Mouse (Mus musculus) liver, embryonic 14.5 days (tissue): ENCODE results near the gene Phip.

Source experiments
- CTCF ChIP-seq: IDR thresholded peaks from 2 replicates; pipeline ENCODE4 v1.5.1; 2016; ENCODE audit warnings: antibody characterized with exemption, low read depth, control low read depth
- EP300 ChIP-seq: IDR thresholded peaks from 2 replicates; pipeline ENCODE4 v1.6.1; 2016; ENCODE audit warnings: antibody characterized with exemption, low read depth

DNA sequence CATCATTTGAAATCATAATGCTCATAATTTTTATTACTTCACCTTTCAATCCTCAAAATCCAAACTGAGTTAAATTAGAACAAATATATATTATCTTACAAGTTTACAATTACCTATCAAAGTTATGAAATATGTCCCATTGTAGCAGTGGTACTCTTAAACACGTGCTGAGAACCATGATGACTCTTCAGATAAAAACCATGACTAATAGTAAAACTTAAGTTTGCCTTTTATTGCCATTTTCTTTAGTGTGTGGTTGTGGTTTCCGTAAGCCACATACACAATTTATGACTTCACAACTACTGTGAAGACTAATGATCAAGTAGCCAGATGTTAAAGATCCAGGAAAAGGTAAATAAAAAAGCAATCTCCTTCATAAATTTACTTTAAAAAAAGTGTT is 14.0 kb downstream of the Phip start:
- TF ChIP-seq CTCF (no peak), EP300 (no peak)
